Mouse (Mus musculus): Measurements from ENCODE around the gene Ankrd33b.

DNA sequence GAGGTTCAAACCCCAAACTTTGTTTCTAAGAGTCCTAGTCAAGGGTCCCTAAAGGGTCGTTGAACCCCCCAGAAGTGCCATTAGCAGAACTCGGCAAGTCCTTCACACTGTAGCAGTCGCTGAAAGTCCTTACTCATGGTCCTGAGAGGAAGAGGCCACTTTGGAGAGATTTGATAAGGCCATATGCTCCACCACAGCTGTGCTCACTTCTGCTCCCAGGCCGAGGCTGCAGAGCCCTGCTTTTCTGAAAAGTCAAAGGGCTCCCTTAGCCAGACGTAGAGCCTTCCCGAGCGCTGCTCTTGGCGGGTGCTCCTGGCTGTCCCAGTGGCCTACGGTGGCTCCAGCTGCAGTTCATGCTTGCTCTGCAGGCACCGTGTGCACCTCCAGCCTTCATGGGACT lies 94.0 kb downstream of the Ankrd33b start:
- TF ChIP-seq CTCF (IDR thresholded peaks at IDR 0.05; ENCODE audit: low read depth, low read length) (no peak), GATA1 (IDR thresholded peaks at IDR 0.05; ENCODE audit: borderline replicate concordance, low read length) (no peak), TAL1 (conservative IDR thresholded peaks at IDR 0.05; ENCODE audit: low read depth, low read length) (no peak)
